Mouse (Mus musculus): ENCODE results near the gene Lgals3bp.

The Lgals3bp gene

GRCm38 (mm10) chr11:118420261-118420660 is 18.4 kb upstream of the Lgals3bp start:
- no peak for DNase-seq

- DNase-seq: peak; percentile 97
Observed at GRCm38 (mm10) chr11:118418834-118419504, 17.1 kb upstream of the Lgals3bp start, which contains the start of gene Cant1. TSS of gene Cant1 (minus strand) at chr11:118419086.

GRCm38 (mm10) chr11:118418442-118418833 is 16.5 kb upstream of the Lgals3bp start:
- DNase-seq: no peak

GRCm38 (mm10) chr11:118417496-118417895 is 15.6 kb upstream of the Lgals3bp start:
- DNase-seq: no peak

GRCm38 (mm10) chr11:118416046-118416445 is 14.2 kb upstream of the Lgals3bp start:
- no peak for DNase-seq

- no peak for DNase-seq
Observed at GRCm38 (mm10) chr11:118415630-118416029, 13.7 kb upstream of the Lgals3bp start.

- no peak for DNase-seq
Observed at GRCm38 (mm10) chr11:118414270-118414669, 12.4 kb upstream of the Lgals3bp start.

- DNase-seq: no peak
Observed at GRCm38 (mm10) chr11:118413055-118413454, 11.2 kb upstream of the Lgals3bp start.

GRCm38 (mm10) chr11:118412601-118413000 is 10.7 kb upstream of the Lgals3bp start:
- DNase-seq: no peak

GRCm38 (mm10) chr11:118411271-118411670 is 9.4 kb upstream of the Lgals3bp start:
- DNase-seq: no peak

GRCm38 (mm10) chr11:118410479-118410878 is 8.6 kb upstream of the Lgals3bp start:
- DNase-seq: no peak

GRCm38 (mm10) chr11:118410073-118410444 is 8.2 kb upstream of the Lgals3bp start:
- DNase-seq: no peak

GRCm38 (mm10) chr11:118409106-118410072 is 7.5 kb upstream of the Lgals3bp start:
- no peak for DNase-seq

- DNase-seq: peak; percentile 6
Observed at GRCm38 (mm10) chr11:118408051-118408740, 6.3 kb upstream of the Lgals3bp start.

- DNase-seq: peak; percentile 49
Observed at GRCm38 (mm10) chr11:118407318-118407910, 5.5 kb upstream of the Lgals3bp start.

GRCm38 (mm10) chr11:118406521-118406920 is 4.6 kb upstream of the Lgals3bp start:
- peak; percentile 2 for DNase-seq

GRCm38 (mm10) chr11:118405311-118405710 is 3.4 kb upstream of the Lgals3bp start:
- DNase-seq: peak; percentile 3

- DNase-seq: peak; percentile 3
Observed at GRCm38 (mm10) chr11:118403951-118404899, 2.3 kb upstream of the Lgals3bp start.

GRCm38 (mm10) chr11:118403183-118403582 is 1.3 kb upstream of the Lgals3bp start:
- DNase-seq: no peak

GRCm38 (mm10) chr11:118401195-118401594 is 697 bp downstream of the Lgals3bp start:
- DNase-seq: peak; percentile 15

- peak; percentile 13 for DNase-seq
Observed at GRCm38 (mm10) chr11:118400566-118400936, 1.3 kb downstream of the Lgals3bp start.

Data from right cerebral cortex, postnatal 14 days (tissue).